Mouse (Mus musculus): ENCODE results near the gene Acot11. TPM values are rescaled to one million over a fixed set of nuclear protein-coding genes. Genes with fewer than 3 reads are reported as not detected.

Gene Acot11
- total RNA-seq (2021), result 10 to 100 TPM; 51.7 to 54.1 TPM
- long read RNA-seq, experiment 1, full-length matches to known transcripts, result 55 of 71 reads
- long read RNA-seq, experiment 1, partial matches to known transcripts, result 5 of 71 reads
- long read RNA-seq, experiment 1, other reads (novel, unspliced or antisense), result 11 of 71 reads
- long read RNA-seq, experiment 2, full-length matches to known transcripts, result 37 of 45 reads
- long read RNA-seq, experiment 2, partial matches to known transcripts, result 2 of 45 reads
- long read RNA-seq, experiment 2, other reads (novel, unspliced or antisense), result 6 of 45 reads

GRCm38 (mm10) chr4:106804910-106805274, at the start of gene Acot11:
Gene Acot11, minus strand, starts transcription at chr4:106804998.
- TF ChIP-seq CTCF (IDR thresholded peaks at IDR 0.05), result no peak
- DNase-seq (ENCODE audit: extremely low spot score in 1 of 2, low spot score in 2 of 2), result no peak
- intact Hi-C loops (cut with DNase I), result no loop called here
- H3K4me3 ChIP-seq, result no peak within 1 kb of the TSS
- no peak within 1 kb of the TSS for H3K27ac ChIP-seq

GRCm38 (mm10) chr4:106848290-106849092, 43.7 kb upstream of the Acot11 start:
- no peak for DNase-seq (ENCODE audit: extremely low spot score in 1 of 2, low spot score in 2 of 2)
- no peak overlapping the region for H3K27ac ChIP-seq
- intact Hi-C loops (cut with DNase I), result no loop called here
- H3K4me3 ChIP-seq, result no peak overlapping the region
- no peak for TF ChIP-seq CTCF (IDR thresholded peaks at IDR 0.05)

DNA sequence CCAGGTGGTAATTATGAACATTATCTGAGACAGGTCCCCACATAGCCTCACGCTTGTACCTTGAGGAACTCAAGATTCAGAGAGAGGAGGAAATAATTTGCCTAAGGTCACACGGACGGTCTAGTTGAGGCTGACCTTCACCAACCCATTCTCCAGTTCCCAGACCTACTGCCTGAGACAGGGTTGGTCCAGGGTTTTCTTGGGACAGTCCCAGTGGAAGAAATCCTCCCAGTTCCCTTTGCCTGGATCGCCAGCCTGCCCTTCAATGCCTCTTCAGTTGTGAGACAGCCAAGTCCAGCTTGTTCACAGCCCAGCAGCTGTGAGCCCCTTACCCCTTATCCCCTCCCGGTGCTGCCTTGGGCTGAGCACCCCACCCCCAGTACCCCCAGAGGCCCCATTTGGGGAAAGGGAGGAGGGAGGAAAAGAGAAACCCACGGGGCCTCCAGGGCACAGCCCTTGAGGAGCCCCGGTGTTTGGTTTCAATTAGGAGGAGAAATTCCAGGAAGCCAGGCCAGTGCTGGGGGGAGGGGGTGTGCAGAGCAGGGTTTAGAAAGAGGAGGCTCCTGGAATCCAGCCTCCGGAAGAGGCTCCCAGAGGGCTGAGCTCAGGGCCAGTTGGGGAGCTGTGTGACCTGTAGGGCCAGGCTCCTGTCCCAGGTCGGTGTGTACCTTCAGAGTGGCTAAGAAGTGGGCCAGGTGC, 42.9 kb upstream of the Acot11 start:
- no peak for DNase-seq (ENCODE audit: extremely low spot score in 1 of 2, low spot score in 2 of 2)
- Histone ChIP-seq H3K4me3 (no peak overlapping the region), H3K27ac (no peak overlapping the region)
- TF ChIP-seq CTCF (IDR thresholded peaks at IDR 0.05), result no peak
- intact Hi-C loops (cut with DNase I), result no loop called here

- Histone ChIP-seq H3K27ac (no peak overlapping the region), H3K4me3 (no peak overlapping the region)
- no peak for TF ChIP-seq CTCF (IDR thresholded peaks at IDR 0.05)
- intact Hi-C loops (cut with DNase I), result no loop called here
- no peak for DNase-seq (ENCODE audit: extremely low spot score in 1 of 2, low spot score in 2 of 2)
These were observed 37.8 kb upstream of the Acot11 start for GRCm38 (mm10) chr4:106842561-106842960.

GRCm38 (mm10) chr4:106841856-106842255, 37.1 kb upstream of the Acot11 start:
- DNase-seq (ENCODE audit: extremely low spot score in 1 of 2, low spot score in 2 of 2), result no peak
- intact Hi-C loops (cut with DNase I), result no loop called here

GRCm38 (mm10) chr4:106841303-106841702, 36.5 kb upstream of the Acot11 start:
- TF ChIP-seq CTCF (IDR thresholded peaks at IDR 0.05), result no peak
- no peak for DNase-seq (ENCODE audit: extremely low spot score in 1 of 2, low spot score in 2 of 2)
- H3K4me3 ChIP-seq, result no peak overlapping the region
- H3K27ac ChIP-seq, result no peak overlapping the region
- intact Hi-C loops (cut with DNase I), result no loop called here

More at GRCm38 (mm10) chr4:106841856-106842255, 37.1 kb upstream of the Acot11 start:
- TF ChIP-seq CTCF (IDR thresholded peaks at IDR 0.05), result no peak
- H3K4me3 ChIP-seq, result no peak overlapping the region
- H3K27ac ChIP-seq, result no peak overlapping the region

- Histone ChIP-seq H3K4me3 (peak overlapping the region; percentile 66), H3K27ac (peak overlapping the region; percentile 97)
- TF ChIP-seq CTCF (IDR thresholded peaks at IDR 0.05), result no peak
- DNase-seq (ENCODE audit: extremely low spot score in 1 of 2, low spot score in 2 of 2), result no peak
- intact Hi-C loops (cut with DNase I), result loop anchor here (1.0 kb wide), 1 partner anchor 70 kb away; the partner anchor contains the start of gene Ssbp3
These were observed 35.9 kb upstream of the Acot11 start for GRCm38 (mm10) chr4:106840651-106841145.

DNA sequence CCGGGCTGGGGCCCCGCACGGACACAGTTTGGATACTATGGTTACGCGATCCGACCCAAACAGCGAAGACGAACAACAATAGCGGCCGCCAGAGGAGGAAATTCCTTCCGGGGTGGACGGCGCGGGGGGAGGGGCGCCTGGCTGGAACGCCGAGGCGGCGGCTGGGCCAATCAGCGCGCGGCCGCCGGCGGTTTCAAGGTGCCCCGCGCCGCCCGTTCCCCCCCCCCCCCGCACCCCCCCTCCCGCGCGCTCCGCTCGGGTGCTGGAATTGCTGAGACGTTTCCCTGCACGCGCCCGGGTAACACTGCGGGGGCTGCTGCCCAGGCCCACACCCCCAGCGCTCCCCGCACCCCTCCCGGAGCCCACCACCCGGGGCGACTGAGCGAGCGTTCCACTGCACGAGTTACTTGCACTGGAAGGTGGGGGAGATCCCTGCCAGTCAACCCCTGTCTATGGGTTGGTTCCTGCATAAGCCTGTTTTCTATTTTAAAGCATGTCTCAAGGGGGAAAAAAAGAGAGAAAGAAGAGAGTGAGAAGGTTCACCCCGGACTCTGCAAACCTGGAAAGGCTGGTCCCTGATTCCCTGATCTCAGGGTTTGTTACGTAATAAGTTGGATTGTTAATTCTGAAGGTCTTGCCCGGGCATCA, 35.3 kb upstream of the Acot11 start:
- DNase-seq (ENCODE audit: extremely low spot score in 1 of 2, low spot score in 2 of 2), result peak; percentile 89 to 90
- Histone ChIP-seq H3K4me3 (peak overlapping the region; percentile 66), H3K27ac (peak overlapping the region; percentile 97)
- no peak; the same call in 1 of the 2 replicates for TF ChIP-seq CTCF (IDR thresholded peaks at IDR 0.05)
- intact Hi-C loops (cut with DNase I), result loop anchor here (1.0 to 10.0 kb wide), 7 partner anchors 70 to 505 kb away; partner anchors contain the start of genes Cyb5rl, Mrpl37 and Ssbp3

- peak overlapping the region; percentile 66 for H3K4me3 ChIP-seq
- TF ChIP-seq CTCF (IDR thresholded peaks at IDR 0.05), result no peak
- peak in 1 of 2 experiments; percentile 35 for DNase-seq (ENCODE audit: extremely low spot score in 1 of 2, low spot score in 2 of 2)
- peak overlapping the region; percentile 97 for H3K27ac ChIP-seq
- intact Hi-C loops (cut with DNase I), result loop anchor here (1.0 to 10.0 kb wide), 6 partner anchors 128 to 505 kb away; partner anchors contain the start of genes Cyb5rl and Mrpl37
These were observed 34.5 kb upstream of the Acot11 start for GRCm38 (mm10) chr4:106839254-106839834.

DNA sequence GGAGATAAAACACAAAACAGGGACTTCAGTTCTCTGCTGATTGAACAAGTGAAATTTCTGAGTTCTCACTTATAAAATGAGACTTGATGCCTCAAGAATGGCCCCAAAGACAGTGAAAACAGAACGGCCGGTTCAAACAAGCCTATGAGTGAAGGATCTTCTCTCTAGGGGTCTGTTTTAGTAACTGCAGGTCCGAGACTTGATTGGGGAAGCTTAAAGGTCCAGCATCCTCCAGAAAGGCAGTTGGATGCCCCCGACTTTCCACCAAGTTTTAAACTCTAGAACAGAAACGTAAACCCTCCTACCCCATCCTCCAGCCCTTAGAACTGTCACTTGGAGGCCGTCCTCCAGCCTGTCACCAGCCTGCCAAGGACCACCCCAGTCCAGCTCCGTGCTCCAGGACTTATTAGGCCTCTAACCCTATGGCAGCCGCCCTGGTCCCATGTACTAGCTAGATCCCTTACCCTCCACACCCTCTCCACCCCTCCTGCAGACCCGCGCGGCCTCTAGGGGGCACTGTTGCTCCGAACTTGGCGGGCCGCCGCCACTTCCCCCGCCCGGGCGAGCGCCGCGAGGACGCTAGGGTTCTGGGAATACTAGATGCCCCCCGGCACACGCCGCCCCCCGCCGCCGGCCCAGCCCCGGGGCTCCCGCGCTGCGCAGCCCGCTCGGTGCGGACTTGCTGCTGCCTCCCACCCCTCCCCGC, 33.9 kb upstream of the Acot11 start:
- peak; percentile 97 for TF ChIP-seq CTCF (IDR thresholded peaks at IDR 0.05)

More for the DNA sequence above, 33.9 kb upstream of the Acot11 start:
- peak overlapping the region; percentile 66 for H3K4me3 ChIP-seq
- H3K27ac ChIP-seq, result peak overlapping the region; percentile 97
- DNase-seq (ENCODE audit: extremely low spot score in 1 of 2, low spot score in 2 of 2), result peak; percentile 93 to 100
- intact Hi-C loops (cut with DNase I), result loop anchor here (1.0 to 10.0 kb wide), 6 partner anchors 129 to 506 kb away; partner anchors contain the start of genes Cyb5rl and Mrpl37

Measured in left cerebral cortex, adult 2 months (tissue).